ENCODE assay signal across 8 mouse cellular contexts in the genomic region with DNA sequence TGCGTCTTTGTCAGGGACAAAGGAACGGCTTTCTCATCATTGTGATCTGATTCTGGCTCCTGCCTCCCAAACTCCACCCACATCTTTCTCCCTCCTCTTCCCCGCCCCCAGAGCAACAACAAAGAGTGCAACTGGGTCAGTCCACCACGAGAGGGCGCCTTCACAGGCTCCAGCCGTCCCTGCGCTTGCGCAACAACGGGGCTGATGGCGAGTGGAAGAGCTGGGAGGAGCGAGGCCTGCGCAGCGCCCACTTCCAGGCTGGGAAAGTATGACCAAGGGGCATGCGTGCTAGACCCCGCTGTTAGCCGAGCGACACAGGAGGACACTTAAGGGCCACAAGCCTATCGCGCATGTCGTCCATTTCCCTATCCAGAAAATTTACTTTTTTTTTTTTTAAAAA. TPM values are rescaled to one million over a fixed set of nuclear protein-coding genes. Genes with fewer than 3 reads are reported as not detected.
DNase-seq lines count a peak whose midpoint lies in the region; ATAC-seq and TF ChIP-seq lines count a peak whose summit lies in the region.

No protein-coding gene starts in this region.

- H3ac ChIP-seq in C2C12 (ENCODE audit: control insufficient read depth, insufficient read length, low read depth), result no peak overlapping the region

- H3K27me3 ChIP-seq in C2C12 (ENCODE audit: control insufficient read depth, insufficient read depth, insufficient read length), result no peaks in the 10 kb centered on the region
- no peaks in the 10 kb centered on the region for H3K27me3 ChIP-seq in heart, embryonic 11.5 days (ENCODE audit: control insufficient read depth, insufficient read depth, low read length)
- H3K27me3 ChIP-seq in kidney, embryonic 15.5 days, result no peaks in the 10 kb centered on the region
- H3K27me3 ChIP-seq in limb, embryonic 15.5 days, result no peaks in the 10 kb centered on the region

- H3K4me2 ChIP-seq in heart, embryonic 11.5 days, result peak overlapping the region; percentile 58
- peak overlapping the region; percentile 57 for H3K4me2 ChIP-seq in kidney, embryonic 15.5 days
- H3K4me2 ChIP-seq in limb, embryonic 15.5 days, result peak overlapping the region; percentile 44

- no peak overlapping the region for H3K4me3 ChIP-seq in C2C12 (ENCODE audit: insufficient read depth, poor library complexity, severe bottlenecking)
- 0 out of 2 replicates have a peak overlapping the region, but pooled peaks have one; percentile 6 for H3K4me3 ChIP-seq in heart, embryonic 11.5 days (ENCODE audit: low read depth, low read length)
- peak overlapping the region; percentile 33 for H3K4me3 ChIP-seq in kidney, embryonic 15.5 days (replicated peaks)
- peak overlapping the region; percentile 30 for H3K4me3 ChIP-seq in limb, embryonic 15.5 days

- peak; percentile 97 for ATAC-seq in erythroblast, adult 5-6 weeks (replicated peaks; ENCODE audit: low FRiP score, poor library complexity, severe bottlenecking)
- peak; percentile 89 for ATAC-seq in heart, embryonic 11.5 days (replicated peaks; ENCODE audit: insufficient number of reproducible peaks, low FRiP score, low TSS enrichment)
- peak; percentile 94 for ATAC-seq in kidney, embryonic 15.5 days (replicated peaks; ENCODE audit: low FRiP score)
- ATAC-seq in limb, embryonic 15.5 days (ENCODE audit: insufficient number of reproducible peaks, low FRiP score, low TSS enrichment, low read depth), result peak; percentile 86

- peaks cover 21% of the 10 kb centered on the region for H3K4me1 ChIP-seq in heart, embryonic 11.5 days (ENCODE audit: control insufficient read depth, insufficient read depth, low read length)
- peaks cover 14% of the 10 kb centered on the region for H3K4me1 ChIP-seq in kidney, embryonic 15.5 days
- H3K4me1 ChIP-seq in limb, embryonic 15.5 days, result peaks cover 11% of the 10 kb centered on the region

- H3K36me3 ChIP-seq in C2C12 (ENCODE audit: control insufficient read depth, insufficient read depth), result no peaks in the 10 kb centered on the region
- no peaks in the 10 kb centered on the region for H3K36me3 ChIP-seq in heart, embryonic 11.5 days (ENCODE audit: control insufficient read depth, insufficient read depth, low read length)
- no peaks in the 10 kb centered on the region for H3K36me3 ChIP-seq in kidney, embryonic 15.5 days
- no peaks in the 10 kb centered on the region for H3K36me3 ChIP-seq in limb, embryonic 15.5 days

- no peaks in the 10 kb centered on the region for H3K9me3 ChIP-seq in heart, embryonic 11.5 days (replicated peaks; ENCODE audit: control insufficient read depth, low read length)
- no peaks in the 10 kb centered on the region for H3K9me3 ChIP-seq in kidney, embryonic 15.5 days (replicated peaks)
- H3K9me3 ChIP-seq in limb, embryonic 15.5 days, result no peaks in the 10 kb centered on the region

- TF ChIP-seq CTCF in C2C12 (IDR thresholded peaks at IDR 0.05; ENCODE audit: control insufficient read depth, insufficient read depth, insufficient read length), result peak; percentile 96

- H3K79me3 ChIP-seq in C2C12 (ENCODE audit: low read depth), result no peaks in the 10 kb centered on the region

- no peak overlapping the region for H3K27ac ChIP-seq in heart, embryonic 11.5 days (ENCODE audit: low read depth, low read length)
- H3K27ac ChIP-seq in kidney, embryonic 15.5 days, result no peak overlapping the region
- H3K27ac ChIP-seq in limb, embryonic 15.5 days, result no peak overlapping the region

- under 1% methylated on average over 20 of the region's 20 CpGs for WGBS in heart, embryonic 11.5 days (ENCODE audit: insufficient replicate concordance)
- under 1% methylated on average over 20 of the region's 20 CpGs for WGBS in kidney, embryonic 15.5 days
- WGBS in limb, embryonic 15.5 days, result under 1% methylated on average over 20 of the region's 20 CpGs

- peak overlapping the region; percentile 30; the same call in 1 of the 2 replicates for H3K9ac ChIP-seq in heart, embryonic 11.5 days (ENCODE audit: low read depth, low read length)
- peak overlapping the region; percentile 31; the same call in 1 of the 2 replicates for H3K9ac ChIP-seq in kidney, embryonic 15.5 days
- no peak overlapping the region for H3K9ac ChIP-seq in limb, embryonic 15.5 days

- DNase-seq in brain, adult 2 months (ENCODE audit: low read depth, low spot score), result peak; percentile 99
- DNase-seq in monocyte, adult 2 months (ENCODE audit: low read depth in 1 of 2, low spot score in 2 of 2), result peak; percentile 89 to 93
- peak; percentile 88 to 94 for DNase-seq in spleen, postnatal 14 days (ENCODE audit: low spot score in 2 of 2)

- no peaks in the 10 kb centered on the region for H3K79me2 ChIP-seq in C2C12 (ENCODE audit: control insufficient read depth, insufficient read depth)

TF ChIP-seq in C2C12, 6 proteins besides CTCF, POLR2A, EP300 and RAD21:
- TF ChIP-seq MYOD1 (IDR thresholded peaks at IDR 0.05; ENCODE audit: control insufficient read depth, insufficient read length, low read depth) (no peak), MAX (IDR thresholded peaks at IDR 0.05) (peak; percentile 56), CEBPB (IDR thresholded peaks at IDR 0.05; ENCODE audit: low read depth) (peak; percentile 99), USF1 (IDR thresholded peaks at IDR 0.05; ENCODE audit: low read depth) (no peak), FOSL1 (IDR thresholded peaks at IDR 0.05; ENCODE audit: insufficient read depth, low read length, poor library complexity, severe bottlenecking) (no peak), MYOG (IDR thresholded peaks at IDR 0.05; ENCODE audit: control insufficient read depth, extremely low read depth, insufficient read length) (no peak)
TF ChIP-seq in C2C12: peak in this region for 2.

RNA-seq across cellular contexts. Expression of a gene that starts 2.8 kb away (rescaled TPM):
- 5.3 TPM for polyA plus RNA-seq in C2C12 (2012; fragmentation: generic; extraction: Trizol)
- not detected in 2 replicates for total RNA-seq in erythroblast, adult 5-6 weeks (2015; ENCODE audit: low replicate concordance)
- total RNA-seq in erythroblast, adult 5-6 weeks (2017; ENCODE audit: low replicate concordance), result not detected in 2 replicates
- 24.7 and 25.3 TPM in 2 replicates for polyA plus RNA-seq in heart, embryonic 11.5 days (2014; fragmentation: Nextera tagmentation; extraction: Ambion mirVana)
- 1.2 and 1.7 TPM in 2 replicates for polyA plus RNA-seq in kidney, embryonic 15.5 days (2015; fragmentation: Nextera tagmentation; extraction: Ambion mirVana)
- 7.5 and 18.9 TPM in 2 replicates for polyA plus RNA-seq in limb, embryonic 15.5 days (2015; fragmentation: Nextera tagmentation; extraction: Ambion mirVana)

RNA-seq across cellular contexts. Expression of a gene that starts 11.6 kb away (rescaled TPM):
- polyA plus RNA-seq in C2C12 (2012; fragmentation: generic; extraction: Trizol), result not detected
- not detected in 2 replicates for total RNA-seq in erythroblast, adult 5-6 weeks (2015; ENCODE audit: low replicate concordance)
- total RNA-seq in erythroblast, adult 5-6 weeks (2017; ENCODE audit: low replicate concordance), result not detected in 2 replicates
- 0.24 TPM in 1 of 2 replicates, not detected in the other for polyA plus RNA-seq in heart, embryonic 11.5 days (2014; fragmentation: Nextera tagmentation; extraction: Ambion mirVana)
- polyA plus RNA-seq in kidney, embryonic 15.5 days (2015; fragmentation: Nextera tagmentation; extraction: Ambion mirVana), result not detected in 2 replicates
- polyA plus RNA-seq in limb, embryonic 15.5 days (2015; fragmentation: Nextera tagmentation; extraction: Ambion mirVana), result 0.42 TPM in 1 of 2 replicates, not detected in the other

RNA-seq across cellular contexts. Expression of a gene that starts 11.9 kb away (rescaled TPM):
- 31.8 TPM for polyA plus RNA-seq in C2C12 (2012; fragmentation: generic; extraction: Trizol)
- 21.9 and 30.7 TPM in 2 replicates for total RNA-seq in erythroblast, adult 5-6 weeks (2015; ENCODE audit: low replicate concordance)
- 41.1 and 45.2 TPM in 2 replicates for total RNA-seq in erythroblast, adult 5-6 weeks (2017; ENCODE audit: low replicate concordance)
- 11.4 and 16.3 TPM in 2 replicates for polyA plus RNA-seq in heart, embryonic 11.5 days (2014; fragmentation: Nextera tagmentation; extraction: Ambion mirVana)
- 10.0 and 10.6 TPM in 2 replicates for polyA plus RNA-seq in kidney, embryonic 15.5 days (2015; fragmentation: Nextera tagmentation; extraction: Ambion mirVana)
- 9.7 and 9.9 TPM in 2 replicates for polyA plus RNA-seq in limb, embryonic 15.5 days (2015; fragmentation: Nextera tagmentation; extraction: Ambion mirVana)

RNA-seq across cellular contexts. Expression of a gene that starts 30.7 kb away (rescaled TPM):
- 14.0 TPM for polyA plus RNA-seq in C2C12 (2012; fragmentation: generic; extraction: Trizol)
- total RNA-seq in erythroblast, adult 5-6 weeks (2015; ENCODE audit: low replicate concordance), result 22.1 and 25.9 TPM in 2 replicates
- 32.0 and 47.1 TPM in 2 replicates for total RNA-seq in erythroblast, adult 5-6 weeks (2017; ENCODE audit: low replicate concordance)
- polyA plus RNA-seq in heart, embryonic 11.5 days (2014; fragmentation: Nextera tagmentation; extraction: Ambion mirVana), result 16.0 and 16.3 TPM in 2 replicates
- 16.9 and 21.2 TPM in 2 replicates for polyA plus RNA-seq in kidney, embryonic 15.5 days (2015; fragmentation: Nextera tagmentation; extraction: Ambion mirVana)
- 21.4 and 25.1 TPM in 2 replicates for polyA plus RNA-seq in limb, embryonic 15.5 days (2015; fragmentation: Nextera tagmentation; extraction: Ambion mirVana)

RNA-seq across cellular contexts. Expression of a gene that starts 42.9 kb away (rescaled TPM):
- 2.3 TPM for polyA plus RNA-seq in C2C12 (2012; fragmentation: generic; extraction: Trizol)
- total RNA-seq in erythroblast, adult 5-6 weeks (2015; ENCODE audit: low replicate concordance), result 0.21 TPM in 1 of 2 replicates, not detected in the other
- total RNA-seq in erythroblast, adult 5-6 weeks (2017; ENCODE audit: low replicate concordance), result 0.68 TPM in 1 of 2 replicates, not detected in the other
- polyA plus RNA-seq in heart, embryonic 11.5 days (2014; fragmentation: Nextera tagmentation; extraction: Ambion mirVana), result 129 and 157 TPM in 2 replicates
- 1,101 and 1,120 TPM in 2 replicates for polyA plus RNA-seq in kidney, embryonic 15.5 days (2015; fragmentation: Nextera tagmentation; extraction: Ambion mirVana)
- 4,882 and 5,832 TPM in 2 replicates for polyA plus RNA-seq in limb, embryonic 15.5 days (2015; fragmentation: Nextera tagmentation; extraction: Ambion mirVana)
